Mouse (Mus musculus) hematopoietic stem cell, adult 5-6 weeks (primary cell): ENCODE measurements around the gene Wdr70. TPM values are rescaled to one million over a fixed set of nuclear protein-coding genes. Genes with fewer than 3 reads are reported as not detected.

Experiments used
- ATAC-seq, 2 experiments: fragments of 125-278 bp in 1 of 2; replicated peaks in 1 of 2; 2 replicates each; pipeline ENCODE4 v1.8.0; 2016 to 2017; ENCODE audit warnings: inconsistent platforms in 2 of 2, mild to moderate bottlenecking in 2 of 2, moderate number of reproducible peaks in 2 of 2, low read depth in 1 of 2, moderate TSS enrichment in 1 of 2; ENCODE audit not compliant: low FRiP score in 2 of 2, poor library complexity in 2 of 2, severe bottlenecking in 2 of 2, insufficient read depth in 1 of 2, low TSS enrichment in 1 of 2
- total RNA-seq: library from RNA; stranded (forward); fragments of 172-1452, 232-1000 nt; gene quantifications from 2 replicates; pipeline ENCODE4 v1.2.3, GENCODE M21; 2017

The Wdr70 gene
- total RNA-seq, 1 experiment from 2014 or later, result 66.3 TPM

DNA sequence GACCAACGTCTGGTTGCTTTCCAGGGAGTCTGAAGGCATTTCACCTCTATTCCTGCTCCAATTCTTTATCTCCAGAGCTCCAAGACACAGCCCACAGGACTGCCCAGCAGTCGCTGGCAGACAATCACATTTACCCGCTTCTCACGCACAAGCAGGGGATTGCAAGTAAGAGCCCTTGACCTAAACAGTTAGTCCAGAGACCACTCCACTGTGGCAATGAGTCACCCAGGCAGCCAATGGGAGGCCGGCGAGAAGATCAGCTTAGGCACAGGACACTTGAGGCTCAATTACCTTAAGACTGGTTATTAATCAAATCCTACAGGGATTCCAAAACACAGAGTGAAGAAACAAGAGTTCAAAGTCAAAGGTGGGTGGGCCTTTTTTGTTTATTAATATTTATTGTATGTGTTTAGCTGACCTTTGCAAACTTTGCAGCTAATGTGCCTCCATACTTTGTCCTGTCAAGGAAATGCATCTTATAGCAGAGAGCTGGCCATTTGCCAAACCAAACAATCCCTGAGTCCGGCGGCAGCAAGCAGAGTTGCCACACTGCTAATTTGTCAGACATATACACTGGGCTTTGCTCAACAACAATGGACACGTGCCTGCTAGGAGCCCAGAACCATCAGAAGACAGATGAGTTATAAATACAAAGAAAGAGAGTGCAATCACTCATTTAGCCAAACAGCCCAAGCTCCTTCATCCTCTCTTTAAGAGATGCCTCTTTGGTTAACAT is 207.3 kb downstream of the Wdr70 start:
- ATAC-seq, result no peak

DNA sequence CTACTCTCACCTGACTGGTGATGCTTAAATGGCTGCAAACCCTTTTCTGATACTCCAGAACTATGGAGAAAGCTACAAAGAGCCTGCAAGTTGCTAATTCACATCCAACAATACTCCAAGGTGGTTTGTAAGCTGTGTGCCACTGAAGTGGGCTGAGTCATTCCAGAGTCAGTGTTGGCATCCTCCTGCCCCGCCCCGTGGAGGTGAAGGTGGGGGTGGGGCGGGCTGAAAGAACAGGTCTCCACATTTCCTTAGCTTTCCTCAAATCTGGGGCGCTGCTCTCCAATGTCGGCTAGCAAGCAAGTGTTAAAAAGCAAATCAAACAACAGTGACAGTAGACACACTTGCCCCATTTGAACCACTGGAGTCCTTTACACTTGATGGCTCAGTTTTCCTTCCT is 208.7 kb downstream of the Wdr70 start:
- ATAC-seq, result no peak

DNA sequence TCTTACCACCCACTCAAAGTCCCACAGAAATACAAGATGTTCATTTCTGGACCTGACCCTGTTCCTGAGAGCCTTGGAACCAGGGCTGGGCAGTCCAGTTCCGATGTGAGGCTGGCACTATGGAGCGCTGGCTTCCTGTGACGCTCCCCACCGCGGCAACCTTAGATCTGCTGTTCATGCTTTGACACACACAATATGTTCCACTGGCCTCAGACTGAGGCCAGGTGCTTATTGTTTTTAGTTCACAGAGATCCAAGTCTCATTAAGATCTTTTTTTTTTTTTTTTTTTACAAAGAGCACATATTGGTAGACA is 209.7 kb downstream of the Wdr70 start:
- ATAC-seq, result no peak

DNA sequence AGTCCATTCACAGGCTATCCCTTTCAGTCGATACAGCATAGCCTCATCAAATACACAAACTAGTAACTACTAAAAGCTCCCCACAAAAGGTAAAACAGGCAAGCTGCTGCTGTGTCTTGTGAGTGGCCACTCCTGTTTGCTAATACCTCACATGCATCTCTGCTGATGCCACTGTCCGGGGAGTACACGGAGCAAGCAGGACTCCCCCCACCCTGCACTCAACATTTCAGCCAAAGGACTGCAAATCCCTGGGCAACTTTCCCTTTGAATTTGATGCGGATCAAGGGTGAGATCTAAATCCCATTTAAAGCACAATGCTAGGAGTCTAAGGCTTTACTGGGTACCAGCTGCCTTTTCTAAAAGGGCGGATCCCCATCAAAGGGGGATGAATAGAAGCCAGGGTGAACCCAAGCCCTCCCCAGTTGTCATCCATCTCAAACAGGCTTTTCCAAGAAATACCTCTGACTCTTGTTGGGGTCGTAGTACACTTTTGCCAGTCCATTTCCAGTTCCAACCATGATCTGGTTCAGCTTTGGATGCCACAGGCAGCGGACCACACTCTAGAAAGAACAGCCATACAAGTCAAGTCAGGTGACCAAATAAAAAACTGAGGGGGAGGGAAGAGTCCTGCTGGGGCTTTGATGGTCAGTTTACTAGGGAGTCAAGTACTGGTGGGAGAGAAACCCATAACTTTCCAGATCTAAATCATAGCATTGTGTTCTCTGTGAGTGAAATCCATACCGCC is 210.2 kb downstream of the Wdr70 start:
- no peak for ATAC-seq

DNA sequence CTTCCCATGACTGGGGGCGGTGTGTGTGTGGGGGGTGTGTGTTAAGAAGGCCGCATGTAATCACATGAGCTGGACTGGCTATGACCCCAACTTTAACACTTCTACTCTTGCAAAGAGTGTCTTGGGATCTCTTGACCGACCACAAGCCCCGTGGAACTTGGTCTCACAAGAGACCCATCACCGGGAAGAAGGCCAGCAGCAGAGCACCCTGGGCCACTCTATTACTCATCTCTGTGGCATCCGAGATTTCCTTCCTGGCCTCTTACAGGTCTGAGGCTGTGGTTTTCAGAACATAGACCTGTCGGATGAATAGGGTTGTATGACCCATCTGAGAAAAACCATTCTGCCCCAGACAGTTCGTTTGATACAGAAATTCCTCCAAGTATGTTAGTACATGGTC is 212.4 kb downstream of the Wdr70 start:
- ATAC-seq, result no peak

DNA sequence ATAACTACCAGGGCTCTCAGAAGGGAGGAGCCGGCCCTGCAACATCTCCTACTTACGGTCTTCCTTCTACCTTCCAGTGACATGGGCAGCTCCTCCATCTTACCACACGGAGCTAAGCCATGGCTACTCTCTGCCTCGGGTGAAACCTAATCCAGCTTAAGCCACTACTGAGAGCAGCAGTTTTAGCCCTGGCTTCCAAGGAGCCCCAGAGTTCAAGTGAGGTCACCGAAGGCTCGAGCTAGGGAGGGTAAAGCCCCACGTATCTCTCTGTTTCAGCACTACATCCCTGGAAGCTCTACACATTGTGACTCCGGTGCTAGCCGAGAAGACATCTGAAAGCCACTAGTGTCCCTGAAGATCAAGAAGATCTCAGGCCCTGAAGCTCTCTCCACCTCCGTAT is 213.9 kb downstream of the Wdr70 start:
- ATAC-seq, result no peak

DNA sequence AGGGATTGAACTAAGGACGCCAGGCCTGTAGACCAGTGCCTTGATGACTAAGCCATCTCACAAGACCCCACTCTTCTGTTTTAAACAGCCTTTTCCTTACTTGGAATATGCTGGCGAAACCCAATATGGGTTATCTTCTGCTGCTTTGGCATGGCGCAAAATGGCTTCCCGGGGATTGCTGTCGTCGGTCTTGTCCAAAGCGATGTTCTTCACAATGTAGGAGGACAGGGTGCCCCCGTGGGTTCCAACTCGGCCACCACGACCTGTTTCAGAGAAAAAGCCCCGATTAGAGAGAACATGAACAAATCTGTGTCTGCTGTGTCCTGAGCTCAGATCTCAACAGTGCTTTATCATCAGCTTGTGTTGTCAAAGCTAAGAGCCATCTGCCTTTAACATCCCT is 214.8 kb downstream of the Wdr70 start:
- no peak for ATAC-seq

DNA sequence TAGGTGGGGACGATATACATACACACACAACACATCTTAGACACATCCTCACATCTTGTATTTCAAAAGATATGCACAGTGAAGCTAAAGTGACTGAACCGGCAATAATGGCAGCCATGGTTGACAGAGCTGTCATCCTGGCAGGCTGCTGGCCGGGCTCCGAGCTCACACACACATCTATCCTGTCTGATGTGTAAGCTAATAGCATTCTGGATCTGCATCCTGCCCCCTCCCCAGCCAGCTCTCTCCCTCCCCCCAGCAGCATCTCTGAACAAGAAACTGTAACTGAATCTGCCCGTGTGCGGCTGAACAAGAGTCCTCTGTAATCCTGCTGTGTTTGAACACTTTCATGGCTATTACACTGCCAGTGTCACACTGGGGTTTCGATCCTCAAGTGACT is 219.1 kb downstream of the Wdr70 start:
- ATAC-seq, result no peak

DNA sequence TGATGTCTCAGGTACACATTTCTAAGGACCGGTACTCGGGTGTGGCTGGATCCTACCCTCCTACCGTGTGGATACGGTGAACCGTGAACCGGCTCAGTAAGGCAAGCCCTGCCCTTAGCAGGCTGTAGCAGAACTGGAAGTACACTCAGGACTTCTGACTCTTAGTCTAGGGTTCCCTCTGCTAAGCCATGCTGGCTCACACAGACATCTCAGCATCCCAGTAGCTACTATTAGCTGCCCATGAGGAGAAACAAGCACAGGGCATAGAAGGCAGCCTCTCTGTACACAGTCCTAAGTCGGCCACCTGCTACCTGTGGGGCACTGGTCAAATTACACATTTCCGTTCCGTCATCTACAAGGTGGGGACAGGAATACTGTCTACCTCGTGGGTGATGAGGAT is 220.1 kb downstream of the Wdr70 start:
- no peak for ATAC-seq

DNA sequence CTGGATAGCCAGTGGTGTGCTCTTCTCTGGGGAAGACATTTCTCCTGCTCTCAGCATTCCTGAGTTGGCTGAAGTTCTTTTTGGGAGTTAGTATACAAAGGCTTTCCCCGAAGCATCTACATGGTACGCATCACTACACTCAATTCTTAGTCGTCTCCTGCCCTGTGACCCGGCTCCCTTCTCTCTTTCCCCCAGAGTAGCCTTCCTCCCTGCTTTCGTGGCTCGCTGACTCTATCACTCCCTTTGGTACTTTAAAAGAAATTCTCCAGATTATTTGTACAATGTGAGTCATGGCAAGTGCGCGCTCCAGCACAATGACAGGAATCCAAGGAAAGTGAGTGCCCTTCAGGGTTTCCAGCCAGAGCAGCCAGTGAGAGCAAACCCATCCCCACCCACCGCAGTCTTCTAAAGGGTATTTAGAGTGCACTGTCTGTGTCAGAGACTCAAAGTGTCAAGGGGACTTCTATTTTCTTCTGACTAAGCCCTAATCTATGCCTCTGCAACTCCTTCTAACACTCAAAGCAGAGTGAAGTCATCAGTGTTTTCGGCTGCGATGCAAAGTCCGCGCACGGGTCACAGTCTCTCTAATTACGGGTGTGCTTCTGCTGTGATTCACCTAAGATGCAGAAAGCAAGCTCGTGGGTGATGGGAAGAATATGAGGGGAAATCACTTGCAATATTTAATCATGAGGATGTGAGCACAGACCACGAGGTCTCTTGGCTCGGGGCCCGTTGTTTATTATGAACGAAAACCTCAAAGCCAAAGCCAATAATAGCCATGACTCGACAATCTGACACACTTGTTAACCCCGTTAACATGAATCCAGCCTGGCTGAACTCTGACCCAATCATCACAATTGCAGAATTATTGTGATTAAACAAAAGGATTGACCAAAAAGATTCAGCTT is 221.2 kb downstream of the Wdr70 start:
- no peak for ATAC-seq

DNA sequence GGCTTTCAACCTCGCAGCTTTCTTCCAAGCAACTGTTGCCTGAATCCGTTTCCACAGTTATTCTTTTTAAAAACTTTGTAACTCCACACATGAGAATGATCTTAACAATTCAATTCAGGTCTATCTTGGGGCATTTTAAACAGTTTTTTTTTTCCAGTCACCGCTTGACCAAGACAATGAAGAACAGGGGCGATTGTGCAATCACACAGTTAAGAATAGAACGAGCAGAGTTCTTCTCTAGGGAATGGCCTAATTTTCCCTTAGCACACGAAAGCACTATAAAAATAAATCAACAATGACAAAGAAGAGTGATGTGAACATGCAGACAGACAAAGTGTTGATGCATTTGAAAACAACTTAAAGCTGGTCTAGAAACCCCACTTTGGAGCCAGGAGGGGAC is 223.1 kb downstream of the Wdr70 start:
- no peak for ATAC-seq

DNA sequence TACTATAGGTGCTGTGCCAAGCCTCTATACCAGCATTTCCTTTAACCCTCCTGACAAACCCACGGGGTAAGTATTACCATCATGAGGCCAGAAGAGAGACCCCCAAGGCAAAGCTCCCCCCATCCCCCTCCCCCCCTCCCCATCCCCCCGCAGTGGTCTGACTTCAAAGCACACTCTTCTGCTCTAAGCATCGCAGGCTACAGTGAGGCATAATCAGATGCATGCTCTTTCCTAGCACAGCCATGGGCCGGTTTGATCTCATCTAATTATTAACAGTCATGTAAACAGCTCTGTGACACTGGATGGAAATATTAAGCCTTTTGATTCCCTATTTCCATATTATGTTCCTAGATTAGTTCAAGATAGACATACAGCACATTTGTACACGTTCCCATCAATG is 226.5 kb downstream of the Wdr70 start:
- ATAC-seq, result no peak

DNA sequence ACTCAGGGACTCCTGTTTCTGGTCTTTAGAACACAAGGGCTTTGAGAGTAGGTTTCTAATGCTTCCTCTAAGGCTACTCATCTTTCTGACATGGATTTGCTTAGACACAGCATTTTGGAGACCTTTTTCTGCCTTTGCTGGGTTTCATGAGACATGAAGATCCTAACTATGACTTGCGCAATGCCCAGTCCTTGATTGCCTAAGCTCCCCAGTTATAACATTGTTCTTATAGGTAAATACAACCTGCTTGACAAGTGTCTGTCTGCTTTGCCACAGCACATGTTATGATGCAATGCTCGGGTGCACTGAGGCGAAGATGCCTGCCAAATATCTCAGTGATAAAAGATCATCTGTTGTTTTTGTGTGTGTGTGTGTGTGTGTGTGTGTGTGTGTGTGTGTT is 233.7 kb downstream of the Wdr70 start:
- no peak for ATAC-seq

DNA sequence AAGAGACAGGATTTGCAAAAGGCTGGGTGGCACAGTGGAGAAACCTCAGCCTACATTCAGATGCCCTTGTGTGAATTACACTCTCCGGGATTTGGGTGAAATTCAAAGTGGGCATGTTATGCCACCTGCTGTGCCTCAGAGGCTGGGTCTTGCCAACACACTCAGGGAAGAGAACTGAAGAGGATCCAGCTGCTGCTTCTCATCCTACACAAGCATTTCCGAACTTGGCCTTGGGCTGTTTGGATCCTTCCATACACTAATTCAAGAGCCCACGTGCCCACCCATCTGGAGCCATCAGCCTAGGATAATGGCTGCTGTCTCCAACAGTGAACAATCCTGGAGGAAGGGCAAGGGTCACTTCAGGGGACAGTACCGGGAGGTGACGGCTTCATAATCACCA is 235.7 kb downstream of the Wdr70 start:
- no peak for ATAC-seq

DNA sequence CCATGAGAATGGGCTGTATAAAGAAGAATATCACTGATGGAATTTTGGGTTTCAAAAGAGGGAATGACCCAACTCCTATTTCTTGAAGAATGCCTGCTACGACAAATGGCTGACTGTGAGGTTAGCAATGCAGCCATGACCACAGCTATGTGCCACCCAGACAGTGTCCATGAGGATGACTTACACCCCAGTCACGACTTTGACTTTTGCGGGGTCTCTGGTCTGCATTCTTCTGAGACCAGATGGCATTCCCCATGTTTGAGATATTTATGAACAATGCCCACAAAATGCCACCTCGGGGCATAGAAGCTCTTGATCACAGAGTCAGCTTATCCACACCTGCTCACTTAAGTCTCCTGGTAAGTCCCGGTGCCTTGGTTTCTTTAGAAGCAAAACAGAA is 236.1 kb downstream of the Wdr70 start:
- ATAC-seq, result no peak

DNA sequence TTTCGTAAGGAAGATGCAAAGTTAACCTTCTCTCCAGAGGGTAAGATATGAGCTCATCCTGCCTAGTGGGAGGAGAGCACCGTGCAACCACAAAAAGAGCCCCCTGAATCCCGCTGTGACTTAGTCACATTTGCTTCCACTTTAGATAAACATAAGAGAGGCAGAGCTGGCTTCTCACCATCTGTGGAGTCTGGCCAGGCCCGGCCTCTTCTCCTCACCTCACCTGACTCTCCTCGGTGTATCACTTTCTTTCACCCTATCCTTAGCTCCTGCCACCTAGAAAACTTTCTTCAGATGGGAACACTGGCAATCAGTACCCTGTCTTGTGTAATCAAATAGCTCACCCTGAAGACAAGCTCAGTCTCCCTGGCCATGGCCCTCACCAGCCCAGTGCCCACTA is 240.2 kb downstream of the Wdr70 start:
- no peak for ATAC-seq

DNA sequence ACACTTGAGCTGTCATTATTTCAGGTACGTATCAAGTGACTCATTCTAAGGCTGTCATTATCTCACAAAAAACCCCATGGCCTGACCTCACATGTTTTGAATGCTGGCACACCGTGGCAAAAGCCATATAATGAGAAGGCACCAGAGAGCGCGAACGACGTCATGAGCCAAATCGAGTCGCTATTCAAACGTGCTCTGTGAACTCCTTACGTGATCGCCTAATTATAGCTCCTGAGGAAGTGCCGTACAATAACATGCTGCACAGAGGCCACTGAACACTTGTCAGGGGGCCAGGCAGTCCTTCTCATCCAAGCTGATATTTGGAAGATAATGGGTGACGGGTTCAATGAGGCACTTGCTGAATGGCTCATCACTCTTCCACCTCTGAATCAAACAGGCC is 241.6 kb downstream of the Wdr70 start:
- ATAC-seq, result no peak

DNA sequence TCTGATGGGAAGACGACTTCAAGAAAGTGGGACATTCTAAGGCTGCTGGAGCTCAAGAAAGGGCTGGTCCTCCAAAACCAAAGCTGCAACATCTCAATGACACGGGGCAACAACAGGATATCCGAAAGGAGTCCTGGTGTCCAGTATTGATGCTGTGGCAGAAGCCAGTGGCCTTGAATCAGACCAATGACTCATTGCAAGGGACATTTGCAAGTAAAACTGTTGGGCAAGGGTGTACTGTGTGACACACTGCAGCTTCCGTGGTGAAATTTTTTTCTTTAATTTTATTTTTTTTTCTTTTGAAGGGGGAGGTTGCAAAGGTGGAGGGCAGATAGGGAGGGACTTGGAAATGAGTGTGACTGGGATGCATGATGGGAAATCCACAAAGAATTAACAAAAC is 256.6 kb downstream of the Wdr70 start:
- no peak for ATAC-seq
